Mouse (Mus musculus): Measurements from ENCODE around the gene Wnt5b. TPM values are rescaled to one million over a fixed set of nuclear protein-coding genes. Genes with fewer than 3 reads are reported as not detected.

Gene Wnt5b
- polyA plus RNA-seq, 1 experiment = not detected

DNA sequence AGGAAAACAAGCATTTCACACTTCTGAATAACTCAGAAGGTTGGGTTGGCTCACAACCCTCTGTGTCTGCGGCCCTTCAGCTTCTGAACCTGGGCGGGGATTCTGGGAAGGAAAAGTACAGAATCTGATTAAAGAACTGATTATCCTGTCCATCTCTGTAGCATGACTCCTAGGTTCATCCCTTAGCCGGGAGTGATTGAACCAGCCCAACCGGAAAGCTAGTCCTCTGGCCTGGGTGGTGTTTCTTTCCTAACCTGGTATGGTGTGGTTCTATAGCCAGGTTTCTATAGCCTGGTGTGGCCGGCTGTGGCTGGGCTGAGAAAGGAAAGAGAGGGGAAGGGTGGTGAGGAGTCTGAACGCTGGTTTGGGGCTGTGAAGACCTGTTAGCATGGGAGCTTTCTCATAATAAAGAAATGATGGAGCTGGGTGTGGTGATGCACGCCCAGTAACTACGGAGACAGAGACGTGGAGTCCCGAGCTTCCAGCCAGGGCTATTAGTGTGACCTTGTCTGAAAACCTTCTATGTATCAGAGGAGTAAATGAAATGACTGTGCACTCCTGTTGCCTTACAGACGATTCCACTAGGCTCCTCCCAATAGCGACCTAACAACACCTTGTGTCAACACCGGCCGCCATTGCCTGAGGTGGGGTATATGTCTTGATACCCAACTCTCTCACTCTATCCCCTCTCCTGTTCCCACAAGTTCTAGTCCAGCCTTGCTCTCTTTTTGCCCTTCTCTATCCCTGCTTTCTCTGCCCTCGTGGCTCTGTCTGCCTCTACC lies 129.7 kb downstream of the Wnt5b start:
- peaks cover 4% of the 10 kb centered on the region for H3K9me3 ChIP-seq
- TF ChIP-seq GATA1 (IDR thresholded peaks at IDR 0.05; ENCODE audit: borderline replicate concordance, low read length) (no peak), FLI1 (IDR thresholded peaks at IDR 0.05; ENCODE audit: low read length) (no peak)
- no peak overlapping the region for H3K4me3 ChIP-seq (replicated peaks)
- H3K36me3 ChIP-seq (replicated peaks; ENCODE audit: low read length) = no peaks in the 10 kb centered on the region
- H3K4me1 ChIP-seq = peaks cover 27% of the 10 kb centered on the region
- H3K27me3 ChIP-seq (replicated peaks) = peaks cover 33% of the 10 kb centered on the region

DNA sequence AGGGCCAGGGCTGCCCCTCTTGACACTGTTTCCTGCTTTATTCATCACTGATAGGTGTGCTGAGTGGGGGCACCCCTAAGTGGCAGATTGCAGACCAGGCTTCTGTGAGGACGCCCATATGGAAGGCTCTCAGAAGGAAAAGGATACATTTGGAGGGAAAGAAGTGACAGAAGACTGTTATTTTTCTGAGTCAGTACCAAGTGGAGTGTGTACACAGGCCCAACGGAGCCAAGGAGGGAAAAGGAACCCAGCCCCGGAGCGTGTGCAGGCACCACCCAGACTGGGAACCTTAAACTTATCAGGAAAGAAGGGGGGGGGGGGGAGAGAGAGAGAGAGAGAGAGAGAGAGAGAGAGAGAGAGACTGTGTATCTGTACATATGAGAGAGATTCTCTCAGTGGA lies 131.6 kb downstream of the Wnt5b start:
- Histone ChIP-seq H3K4me3 (replicated peaks) (no peak overlapping the region), H3K9me3 (peaks cover 4% of the 10 kb centered on the region), H3K36me3 (replicated peaks; ENCODE audit: low read length) (no peaks in the 10 kb centered on the region), H3K27me3 (replicated peaks) (peaks cover 40% of the 10 kb centered on the region), H3K4me1 (peaks cover 28% of the 10 kb centered on the region)
- no peak for TF ChIP-seq GATA1 (IDR thresholded peaks at IDR 0.05; ENCODE audit: borderline replicate concordance, low read length)
- TF ChIP-seq FLI1 (IDR thresholded peaks at IDR 0.05; ENCODE audit: low read length) = no peak

DNA sequence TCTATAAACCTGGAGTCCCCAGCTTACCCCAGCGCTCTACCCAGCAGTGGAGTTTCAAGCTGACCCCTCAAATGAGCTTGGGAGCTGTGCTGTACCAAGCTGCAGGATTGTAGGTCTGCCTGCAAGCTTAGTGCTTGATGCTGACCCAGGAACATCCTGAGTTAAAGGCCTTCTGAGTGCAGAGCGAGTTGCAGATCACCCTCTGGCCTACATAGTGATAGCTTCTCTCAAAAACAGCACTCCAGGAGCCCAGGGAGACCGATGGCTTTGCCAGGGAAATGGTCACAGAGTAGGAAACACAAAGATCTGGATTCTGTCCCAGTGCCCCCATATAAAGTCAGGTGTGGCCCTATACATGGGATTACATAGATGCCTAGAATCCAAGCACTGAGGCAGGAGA lies 132.6 kb downstream of the Wnt5b start:
- TF ChIP-seq GATA1 (IDR thresholded peaks at IDR 0.05; ENCODE audit: borderline replicate concordance, low read length) (no peak), FLI1 (IDR thresholded peaks at IDR 0.05; ENCODE audit: low read length) (no peak)
- peaks cover 18% of the 10 kb centered on the region for H3K4me1 ChIP-seq
- no peak overlapping the region for H3K4me3 ChIP-seq (replicated peaks)
- peaks cover 46% of the 10 kb centered on the region for H3K27me3 ChIP-seq (replicated peaks)
- no peaks in the 10 kb centered on the region for H3K36me3 ChIP-seq (replicated peaks; ENCODE audit: low read length)
- peaks cover 4% of the 10 kb centered on the region for H3K9me3 ChIP-seq

DNA sequence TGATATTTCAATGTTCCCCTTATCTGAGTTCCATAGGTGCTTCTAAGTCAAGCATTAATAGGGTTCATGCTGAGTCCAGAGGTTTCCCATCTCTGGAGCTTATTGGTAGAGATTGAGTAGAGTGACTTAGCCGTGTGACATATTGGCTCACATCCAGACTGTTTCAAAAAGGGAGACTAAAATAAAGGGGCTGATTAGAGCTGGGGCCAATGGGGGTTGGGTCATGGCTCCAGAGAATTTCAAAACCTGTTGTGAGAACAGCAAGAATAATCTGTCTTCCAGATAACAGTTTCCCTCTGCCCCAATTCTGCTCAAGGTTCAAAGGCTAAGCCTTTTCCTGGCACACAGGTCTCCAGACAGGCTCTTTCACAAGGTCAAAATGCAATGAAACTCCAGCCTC lies 134.4 kb downstream of the Wnt5b start:
- H3K4me3 ChIP-seq (replicated peaks) = no peak overlapping the region
- TF ChIP-seq FLI1 (IDR thresholded peaks at IDR 0.05; ENCODE audit: low read length) (no peak), GATA1 (IDR thresholded peaks at IDR 0.05; ENCODE audit: borderline replicate concordance, low read length) (no peak)
- peaks cover 51% of the 10 kb centered on the region for H3K27me3 ChIP-seq (replicated peaks)
- no peaks in the 10 kb centered on the region for H3K36me3 ChIP-seq (replicated peaks; ENCODE audit: low read length)
- peaks cover 18% of the 10 kb centered on the region for H3K4me1 ChIP-seq
- H3K9me3 ChIP-seq = peaks cover 4% of the 10 kb centered on the region

DNA sequence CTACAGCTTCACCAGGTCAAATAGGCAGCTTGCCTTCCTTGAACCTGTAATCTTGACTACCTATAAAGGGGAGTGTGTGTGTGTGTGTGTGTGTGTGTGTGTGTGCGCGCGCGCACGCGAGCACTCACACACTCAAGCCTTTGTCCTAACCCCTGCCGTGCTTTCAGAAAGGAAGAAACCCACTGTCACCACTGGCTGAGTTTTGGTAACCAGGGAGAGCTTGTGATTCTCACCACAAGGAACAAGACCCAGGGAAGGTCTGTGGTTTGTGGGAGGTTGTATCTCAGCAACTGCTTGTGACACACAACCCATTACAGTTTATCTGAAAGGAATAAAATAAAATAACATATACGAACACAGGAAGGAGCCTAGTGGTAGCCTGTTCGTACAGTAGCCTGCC lies 135.6 kb downstream of the Wnt5b start:
- peaks cover 4% of the 10 kb centered on the region for H3K9me3 ChIP-seq
- H3K4me3 ChIP-seq (replicated peaks) = no peak overlapping the region
- TF ChIP-seq FLI1 (IDR thresholded peaks at IDR 0.05; ENCODE audit: low read length) = no peak
- no peak for TF ChIP-seq GATA1 (IDR thresholded peaks at IDR 0.05; ENCODE audit: borderline replicate concordance, low read length)
- peaks cover 49% of the 10 kb centered on the region for H3K27me3 ChIP-seq (replicated peaks)
- peaks cover 17% of the 10 kb centered on the region for H3K4me1 ChIP-seq
- H3K36me3 ChIP-seq (replicated peaks; ENCODE audit: low read length) = no peaks in the 10 kb centered on the region

DNA sequence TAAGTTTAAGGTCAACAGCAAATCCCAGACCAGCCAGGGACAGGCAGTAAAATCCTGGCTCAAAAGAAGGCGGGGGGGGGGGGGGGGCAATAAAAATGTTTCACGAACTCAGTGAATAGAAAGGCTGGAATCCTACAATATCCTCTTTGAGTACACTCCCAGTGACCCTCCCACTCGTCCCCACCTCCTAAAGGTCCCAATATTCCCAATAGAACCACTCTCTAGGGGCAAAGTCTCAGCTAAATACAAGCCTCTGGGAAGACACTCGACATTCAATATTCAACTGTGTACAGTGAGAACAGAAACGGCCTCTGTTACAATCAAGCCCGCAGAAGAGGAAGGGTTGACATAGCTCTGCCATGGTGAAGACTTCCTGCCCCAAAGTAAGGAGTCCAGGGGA lies 136.3 kb downstream of the Wnt5b start:
- Histone ChIP-seq H3K4me1 (peaks cover 17% of the 10 kb centered on the region), H3K36me3 (replicated peaks; ENCODE audit: low read length) (no peaks in the 10 kb centered on the region), H3K27me3 (replicated peaks) (peaks cover 49% of the 10 kb centered on the region), H3K4me3 (replicated peaks) (no peak overlapping the region), H3K9me3 (peaks cover 4% of the 10 kb centered on the region)
- no peak for TF ChIP-seq FLI1 (IDR thresholded peaks at IDR 0.05; ENCODE audit: low read length)
- no peak for TF ChIP-seq GATA1 (IDR thresholded peaks at IDR 0.05; ENCODE audit: borderline replicate concordance, low read length)

DNA sequence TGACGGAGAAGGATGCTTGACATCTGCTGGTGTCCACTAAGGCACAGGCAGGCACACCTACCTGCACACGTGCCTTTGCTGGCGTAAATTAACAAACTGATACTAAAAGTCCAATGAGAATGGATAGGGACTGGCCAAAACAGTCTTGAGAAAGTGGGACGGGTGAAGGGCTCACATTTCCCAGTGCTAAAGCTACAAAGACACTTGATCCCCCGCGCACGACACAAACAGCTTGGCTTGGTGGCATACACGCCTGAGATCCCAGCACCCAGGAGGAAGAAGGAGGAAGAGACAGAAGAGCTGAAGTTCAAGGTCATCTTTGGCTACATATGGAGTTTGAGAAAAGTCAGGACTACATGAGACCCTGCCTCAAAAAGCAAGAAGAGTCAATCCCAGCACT lies 137.6 kb downstream of the Wnt5b start:
- Histone ChIP-seq H3K36me3 (replicated peaks; ENCODE audit: low read length) (no peaks in the 10 kb centered on the region), H3K9me3 (peaks cover 4% of the 10 kb centered on the region), H3K4me1 (peaks cover 27% of the 10 kb centered on the region), H3K27me3 (replicated peaks) (peaks cover 42% of the 10 kb centered on the region), H3K4me3 (replicated peaks) (no peak overlapping the region)
- no peak for TF ChIP-seq FLI1 (IDR thresholded peaks at IDR 0.05; ENCODE audit: low read length)
- TF ChIP-seq GATA1 (IDR thresholded peaks at IDR 0.05; ENCODE audit: borderline replicate concordance, low read length) = no peak

DNA sequence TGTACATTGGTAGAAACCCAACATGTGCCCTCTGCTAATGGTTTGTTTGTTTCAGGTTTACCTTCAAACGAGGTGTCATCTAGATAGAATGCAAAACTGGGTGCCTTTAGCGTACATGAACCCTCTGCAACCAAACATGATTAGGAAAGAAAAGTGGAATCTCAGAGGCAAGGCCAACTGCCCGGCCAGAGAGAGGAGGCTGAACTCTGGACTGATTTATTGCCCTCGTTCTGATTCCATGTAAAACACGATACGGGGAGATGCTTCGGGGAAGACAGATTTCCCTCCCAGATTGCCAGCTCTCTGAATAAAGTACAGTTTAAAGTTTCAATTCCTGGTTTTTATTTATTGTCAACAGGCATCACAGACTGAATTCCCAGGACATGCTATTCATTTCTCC lies 138.8 kb downstream of the Wnt5b start:
- H3K9me3 ChIP-seq = 0 out of 2 replicates have a peak, but pooled peaks cover under 1% of the 10 kb centered on the region
- no peaks in the 10 kb centered on the region for H3K36me3 ChIP-seq (replicated peaks; ENCODE audit: low read length)
- H3K27me3 ChIP-seq (replicated peaks) = peaks cover 34% of the 10 kb centered on the region
- H3K4me3 ChIP-seq (replicated peaks) = no peak overlapping the region
- TF ChIP-seq GATA1 (IDR thresholded peaks at IDR 0.05; ENCODE audit: borderline replicate concordance, low read length) (no peak), FLI1 (IDR thresholded peaks at IDR 0.05; ENCODE audit: low read length) (no peak)
- peaks cover 27% of the 10 kb centered on the region for H3K4me1 ChIP-seq

DNA sequence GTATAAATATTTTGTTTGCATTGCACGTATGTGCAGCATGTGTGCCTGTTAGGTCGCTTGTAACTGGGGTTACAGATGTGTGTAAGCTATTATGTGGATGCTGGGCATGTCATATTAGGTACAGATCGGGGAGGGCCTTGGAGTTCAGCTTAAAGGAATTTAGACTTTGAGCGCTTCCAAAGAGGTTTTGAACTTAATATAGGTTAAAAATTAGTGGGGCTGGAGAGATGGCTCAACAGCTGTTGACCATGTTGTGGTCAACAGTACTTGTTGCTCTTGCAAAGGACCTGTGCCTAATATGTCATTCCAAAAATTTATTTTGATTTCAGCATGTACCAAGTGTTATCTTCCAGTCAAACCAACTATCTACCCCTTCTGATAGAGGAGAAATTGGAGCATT lies 139.3 kb downstream of the Wnt5b start:
- TF ChIP-seq GATA1 (IDR thresholded peaks at IDR 0.05; ENCODE audit: borderline replicate concordance, low read length) (no peak), FLI1 (IDR thresholded peaks at IDR 0.05; ENCODE audit: low read length) (no peak)

DNA sequence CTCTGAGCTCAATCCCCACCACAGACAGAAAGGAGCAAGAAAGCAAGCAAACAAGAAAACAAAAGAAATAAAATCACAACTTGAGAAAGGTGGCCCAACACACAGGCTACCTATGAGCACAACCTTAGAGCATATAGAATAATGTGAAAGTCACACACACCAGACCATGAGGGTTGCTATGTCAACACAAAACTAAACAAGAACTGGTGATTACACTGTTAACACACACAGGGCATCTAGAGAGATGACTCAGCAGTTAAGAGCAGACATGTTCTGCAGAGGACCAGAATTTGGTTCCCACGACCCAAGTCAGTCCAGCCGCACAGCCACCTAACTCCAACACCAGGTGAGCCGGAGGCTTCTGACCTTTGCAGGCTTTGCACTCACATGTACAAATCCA lies 141.2 kb downstream of the Wnt5b start:
- Histone ChIP-seq H3K9me3 (peaks cover 2% of the 10 kb centered on the region; the same call in 1 of the 2 replicates), H3K36me3 (replicated peaks; ENCODE audit: low read length) (no peaks in the 10 kb centered on the region), H3K27me3 (replicated peaks) (peaks cover 24% of the 10 kb centered on the region), H3K4me3 (replicated peaks) (no peak overlapping the region), H3K4me1 (peaks cover 25% of the 10 kb centered on the region)
- TF ChIP-seq FLI1 (IDR thresholded peaks at IDR 0.05; ENCODE audit: low read length) (no peak), GATA1 (IDR thresholded peaks at IDR 0.05; ENCODE audit: borderline replicate concordance, low read length) (no peak)

More for the DNA sequence above, 139.3 kb downstream of the Wnt5b start:
- Histone ChIP-seq H3K9me3 (no peaks in the 10 kb centered on the region), H3K4me3 (replicated peaks) (no peak overlapping the region), H3K36me3 (replicated peaks; ENCODE audit: low read length) (no peaks in the 10 kb centered on the region), H3K4me1 (peaks cover 30% of the 10 kb centered on the region), H3K27me3 (replicated peaks) (peaks cover 29% of the 10 kb centered on the region)
